Mouse (Mus musculus): ENCODE data around the gene Tmod1.

DNA sequence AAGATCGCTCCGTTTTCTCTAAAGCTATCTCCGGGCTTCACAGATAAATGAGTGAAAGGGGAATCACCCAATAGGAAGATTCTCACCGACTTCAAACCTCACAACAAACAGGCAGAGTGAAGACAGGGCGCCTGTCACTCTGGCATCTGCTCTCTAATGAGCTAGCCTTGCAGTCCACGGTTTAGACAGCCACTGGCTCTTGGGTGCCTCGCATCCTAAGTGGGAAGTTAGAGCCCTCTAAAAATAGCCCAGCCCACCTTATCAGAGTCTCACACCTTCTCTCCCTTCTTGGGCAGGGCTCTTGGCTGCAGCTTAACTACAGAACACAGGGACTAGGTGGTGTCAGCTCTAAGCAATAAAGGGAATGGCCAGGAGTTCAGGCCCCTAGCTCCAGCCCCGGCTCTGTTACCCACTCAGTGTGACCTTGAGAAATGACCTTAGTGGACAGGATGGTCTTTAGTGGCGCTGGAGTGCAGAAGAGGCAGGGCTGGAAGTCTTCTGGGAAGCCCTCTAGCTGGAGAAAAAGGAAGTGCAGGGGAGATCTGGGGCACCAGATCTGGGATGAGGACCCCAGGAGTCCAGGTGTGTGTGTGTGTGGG lies 2.0 kb downstream of the Tmod1 start:
- TF ChIP-seq CTCF (IDR thresholded peaks at IDR 0.05; ENCODE audit: extremely low read depth, insufficient read depth, low read length) (peak; percentile 40), POLR2A (IDR thresholded peaks at IDR 0.05; ENCODE audit: extremely low read depth, insufficient read depth, low read length) (peak; percentile 38; the same call in 1 of the 2 replicates)
